Mouse (Mus musculus): ENCODE measurements at regions not wholly inside any gene's neighbourhood (a gene's known extent, or its start where the extent isn't known, plus 50 kb on each side); places are given as distances from the start of the nearest gene placed in this dataset.

DNA sequence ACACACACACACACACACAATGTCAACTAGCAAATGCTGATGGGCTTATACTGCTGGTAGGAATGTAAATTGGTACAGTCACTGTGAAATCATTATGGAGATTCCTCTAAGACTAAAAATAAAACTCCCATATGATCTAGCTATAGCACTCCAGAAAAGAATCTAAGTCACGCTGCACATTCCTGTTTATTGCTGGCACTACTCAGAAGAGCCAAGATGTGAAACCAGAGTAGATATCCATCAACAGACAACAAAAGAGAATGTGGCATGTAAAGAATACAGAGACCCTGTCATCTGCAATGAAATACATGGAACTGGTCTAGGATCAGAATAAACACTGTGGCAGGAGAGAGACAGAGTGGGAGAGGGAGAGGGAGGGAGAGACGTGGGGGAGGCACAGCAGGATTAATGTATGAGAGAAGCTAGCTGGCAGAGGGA lies 442.8 kb upstream of the Nrp1 start:
- no peak for TF ChIP-seq USF1 (IDR thresholded peaks at IDR 0.05; ENCODE audit: low read depth)
- TF ChIP-seq TCF12 (IDR thresholded peaks at IDR 0.05; ENCODE audit: insufficient read depth, poor library complexity, severe bottlenecking): no peak
- no peak for TF ChIP-seq POLR2AphosphoS2 (IDR thresholded peaks at IDR 0.05; ENCODE audit: insufficient read length, low read depth)
- H3K36me3 ChIP-seq (ENCODE audit: control insufficient read depth, insufficient read depth): no peaks in the 10 kb centered on the region
- no peaks in the 10 kb centered on the region for H3K27me3 ChIP-seq (ENCODE audit: control insufficient read depth, insufficient read depth, insufficient read length)
- no peak overlapping the region for H3K4me2 ChIP-seq (ENCODE audit: low read depth)
- no peak overlapping the region for H3K4me3 ChIP-seq
- H3K79me2 ChIP-seq (ENCODE audit: control insufficient read depth, insufficient read depth): no peaks in the 10 kb centered on the region
- no peak overlapping the region for H3ac ChIP-seq (ENCODE audit: control insufficient read depth, insufficient read length)

DNA sequence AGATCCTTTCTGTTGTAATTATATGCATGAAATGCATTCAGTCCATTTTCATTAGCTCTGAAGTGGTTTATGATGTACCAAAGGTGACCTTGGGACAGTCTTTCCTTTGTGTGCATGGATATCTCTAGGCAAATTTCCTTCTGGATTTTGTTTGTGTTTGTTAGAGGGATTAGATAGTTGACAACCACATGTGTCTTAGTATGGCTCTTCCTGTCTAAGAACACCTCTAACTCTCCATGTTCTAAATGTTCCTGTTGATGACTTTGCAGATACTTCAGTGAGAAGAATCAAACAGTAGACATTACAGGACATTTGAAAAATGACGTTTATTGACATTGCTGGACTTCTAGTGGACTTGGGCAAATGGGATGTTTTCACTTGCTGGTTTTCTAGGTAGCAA lies 436.5 kb upstream of the Nrp1 start:
- H3K79me2 ChIP-seq (ENCODE audit: control insufficient read depth, insufficient read depth): no peaks in the 10 kb centered on the region
- H3K4me2 ChIP-seq (ENCODE audit: low read depth): no peak overlapping the region
- H3K36me3 ChIP-seq (ENCODE audit: control insufficient read depth, insufficient read depth): no peaks in the 10 kb centered on the region
- no peak overlapping the region for H3K4me3 ChIP-seq
- H3K27me3 ChIP-seq (ENCODE audit: control insufficient read depth, insufficient read depth, insufficient read length): no peaks in the 10 kb centered on the region
- TF ChIP-seq E2F4 (IDR thresholded peaks at IDR 0.05; ENCODE audit: insufficient read depth) (no peak), USF1 (IDR thresholded peaks at IDR 0.05; ENCODE audit: low read depth) (no peak), MYOG (IDR thresholded peaks at IDR 0.05; ENCODE audit: control insufficient read depth in 1 of 3, insufficient read depth in 1 of 3, insufficient read length in 2 of 3, low read depth in 2 of 3) (no peak), POLR2AphosphoS2 (IDR thresholded peaks at IDR 0.05; ENCODE audit: insufficient read length, low read depth) (no peak), POLR2A (IDR thresholded peaks at IDR 0.05; ENCODE audit: insufficient read length, low read depth) (no peak), REST (IDR thresholded peaks at IDR 0.05; ENCODE audit: insufficient read depth, insufficient read length) (no peak), SRF (IDR thresholded peaks at IDR 0.05; ENCODE audit: control insufficient read depth, insufficient read length, low read depth) (no peak), MYOD1 (IDR thresholded peaks at IDR 0.05; ENCODE audit: control insufficient read depth in 1 of 3, insufficient read length in 2 of 3, low read depth in 2 of 3) (no peak), CEBPB (IDR thresholded peaks at IDR 0.05; ENCODE audit: insufficient read depth, poor library complexity, severe bottlenecking) (no peak), TCF12 (IDR thresholded peaks at IDR 0.05; ENCODE audit: insufficient read depth, poor library complexity, severe bottlenecking) (no peak), TCF3 (IDR thresholded peaks at IDR 0.05; ENCODE audit: insufficient read length, low read depth) (no peak), MAX (IDR thresholded peaks at IDR 0.05; ENCODE audit: low read depth) (no peak)
- no peak overlapping the region for H3ac ChIP-seq (ENCODE audit: control insufficient read depth, insufficient read length)

DNA sequence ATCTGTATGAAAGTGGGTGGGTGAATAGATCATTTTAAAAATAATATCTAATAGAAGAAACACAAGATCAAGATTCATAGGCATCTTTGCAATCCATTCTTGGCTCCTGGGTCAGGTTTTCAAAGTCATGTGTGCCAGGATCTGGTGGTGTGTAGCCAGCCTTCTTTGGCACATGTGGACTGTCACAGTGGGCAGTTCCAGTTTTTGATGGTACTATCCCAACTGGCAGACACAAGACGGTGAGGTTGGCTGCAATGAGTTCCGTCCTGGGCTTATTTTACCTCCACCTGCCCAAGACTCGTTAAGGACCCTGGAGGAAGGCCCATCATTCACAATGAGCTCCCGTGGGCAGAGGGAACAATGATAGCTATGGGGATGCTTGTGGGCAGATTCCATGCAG lies 435.1 kb upstream of the Nrp1 start:
- Histone ChIP-seq H3K4me3 (no peak overlapping the region), H3K79me2 (ENCODE audit: control insufficient read depth, insufficient read depth) (no peaks in the 10 kb centered on the region), H3K4me2 (ENCODE audit: low read depth) (no peak overlapping the region), H3K36me3 (ENCODE audit: control insufficient read depth, insufficient read depth) (no peaks in the 10 kb centered on the region), H3K27me3 (ENCODE audit: control insufficient read depth, insufficient read depth, insufficient read length) (no peaks in the 10 kb centered on the region), H3ac (ENCODE audit: control insufficient read depth, insufficient read length) (no peak overlapping the region)
- TF ChIP-seq MAX (IDR thresholded peaks at IDR 0.05; ENCODE audit: low read depth) (no peak), CEBPB (IDR thresholded peaks at IDR 0.05; ENCODE audit: insufficient read depth, poor library complexity, severe bottlenecking) (no peak), TCF12 (IDR thresholded peaks at IDR 0.05; ENCODE audit: insufficient read depth, poor library complexity, severe bottlenecking) (no peak), USF1 (IDR thresholded peaks at IDR 0.05; ENCODE audit: low read depth) (no peak), REST (IDR thresholded peaks at IDR 0.05; ENCODE audit: insufficient read depth, insufficient read length) (no peak), MYOD1 (IDR thresholded peaks at IDR 0.05; ENCODE audit: control insufficient read depth in 1 of 3, insufficient read length in 2 of 3, low read depth in 2 of 3) (no peak), TCF3 (IDR thresholded peaks at IDR 0.05; ENCODE audit: insufficient read length, low read depth) (no peak), MYOG (IDR thresholded peaks at IDR 0.05; ENCODE audit: control insufficient read depth in 1 of 3, insufficient read depth in 1 of 3, insufficient read length in 2 of 3, low read depth in 2 of 3) (no peak), SRF (IDR thresholded peaks at IDR 0.05; ENCODE audit: control insufficient read depth, insufficient read length, low read depth) (no peak), POLR2A (IDR thresholded peaks at IDR 0.05; ENCODE audit: insufficient read length, low read depth) (no peak), POLR2AphosphoS2 (IDR thresholded peaks at IDR 0.05; ENCODE audit: insufficient read length, low read depth) (no peak), E2F4 (IDR thresholded peaks at IDR 0.05; ENCODE audit: insufficient read depth) (no peak)

GRCm38 (mm10) chr8:127932276-127932675 lies 426.1 kb upstream of the Nrp1 start:
- TF ChIP-seq POLR2AphosphoS2 (IDR thresholded peaks at IDR 0.05; ENCODE audit: insufficient read length, low read depth): no peak
- no peak for TF ChIP-seq CEBPB (IDR thresholded peaks at IDR 0.05; ENCODE audit: insufficient read depth, poor library complexity, severe bottlenecking)
- TF ChIP-seq TCF12 (IDR thresholded peaks at IDR 0.05; ENCODE audit: insufficient read depth, poor library complexity, severe bottlenecking): no peak
- no peak for TF ChIP-seq SRF (IDR thresholded peaks at IDR 0.05; ENCODE audit: control insufficient read depth, insufficient read length, low read depth)
- Histone ChIP-seq H3ac (ENCODE audit: control insufficient read depth, insufficient read length) (no peak overlapping the region), H3K4me2 (ENCODE audit: low read depth) (no peak overlapping the region), H3K36me3 (ENCODE audit: control insufficient read depth, insufficient read depth) (no peaks in the 10 kb centered on the region), H3K4me3 (no peak overlapping the region), H3K79me2 (ENCODE audit: control insufficient read depth, insufficient read depth) (no peaks in the 10 kb centered on the region), H3K27me3 (ENCODE audit: control insufficient read depth, insufficient read depth, insufficient read length) (no peaks in the 10 kb centered on the region)

DNA sequence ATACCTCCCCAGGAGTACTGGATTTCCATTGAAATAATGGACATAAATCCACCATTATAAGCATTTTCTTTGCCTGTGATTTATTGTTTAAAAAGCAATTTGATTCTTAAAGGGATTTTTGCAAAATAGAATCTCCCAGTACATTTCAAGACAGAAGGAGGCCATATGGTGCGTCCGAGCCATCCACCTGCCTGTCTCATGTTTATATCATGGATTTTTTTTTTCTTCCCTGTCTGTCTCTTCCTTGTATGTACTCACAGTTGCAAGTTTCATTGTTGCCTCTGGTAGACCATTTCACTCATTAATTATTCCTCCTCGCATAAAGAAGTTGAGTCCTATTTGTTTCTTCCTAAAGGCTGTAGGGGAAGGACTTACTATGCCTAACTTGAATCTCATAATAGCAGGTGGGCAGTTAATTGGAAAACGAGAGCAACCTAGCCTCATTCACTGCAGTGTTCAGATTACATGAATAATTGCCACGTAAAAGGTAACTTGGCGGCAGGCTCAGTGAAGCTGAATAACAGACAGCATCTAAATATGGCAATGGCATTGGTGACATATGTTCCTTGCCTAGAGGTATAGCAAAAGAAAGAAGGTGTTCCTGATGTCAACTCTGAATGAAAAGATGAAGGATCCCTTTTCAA lies 421.5 kb upstream of the Nrp1 start:
- Histone ChIP-seq H3K36me3 (ENCODE audit: control insufficient read depth, insufficient read depth) (no peaks in the 10 kb centered on the region), H3ac (ENCODE audit: control insufficient read depth, insufficient read length) (no peak overlapping the region), H3K27me3 (ENCODE audit: control insufficient read depth, insufficient read depth, insufficient read length) (no peaks in the 10 kb centered on the region), H3K4me3 (no peak overlapping the region), H3K4me2 (ENCODE audit: low read depth) (no peak overlapping the region), H3K79me2 (ENCODE audit: control insufficient read depth, insufficient read depth) (no peaks in the 10 kb centered on the region)
- TF ChIP-seq SRF (IDR thresholded peaks at IDR 0.05; ENCODE audit: control insufficient read depth, insufficient read length, low read depth): no peak
- TF ChIP-seq TCF3 (IDR thresholded peaks at IDR 0.05; ENCODE audit: insufficient read length, low read depth): no peak

All from myocyte (in vitro differentiated cells).